Mouse (Mus musculus) hindbrain, embryonic 16.5 days (tissue): ENCODE data around the gene Adam33. TPM values are rescaled to one million over a fixed set of nuclear protein-coding genes. Genes with fewer than 3 reads are reported as not detected.
"Not testable (repeated sequence)": the region's sequence is repeated elsewhere in the genome, so short reads cannot be mapped to it uniquely, and the experiment has no call there.

Experiments used
- ATAC-seq: fragments of 200-750 bp; cut with Nextera tagmentation; 2 replicates; pipeline ENCODE4 v1.8.0; 2017; ENCODE audit warnings: moderate TSS enrichment, moderate library complexity
- H3K27ac ChIP-seq: fragments of 300-500 bp; sonication (generic); 2 replicates; pipeline ENCODE4 v1.5.1; 2014; ENCODE audit warnings: low read depth, mild to moderate bottlenecking, control low read depth, low read length, moderate library complexity
- H3K27me3 ChIP-seq: fragments of 300-500 bp; sonication (generic); replicated peaks from 2 replicates; pipeline ENCODE4 v1.6.1; 2014; ENCODE audit warnings: low read length; ENCODE audit not compliant: control insufficient read depth, insufficient read depth
- H3K36me3 ChIP-seq: fragments of 300-500 bp; sonication (generic); 2 replicates; pipeline ENCODE4 v1.6.1; 2014; ENCODE audit warnings: mild to moderate bottlenecking, low read length, moderate library complexity, mixed read lengths; ENCODE audit not compliant: control insufficient read depth, insufficient read depth
- H3K4me1 ChIP-seq: fragments of 300-500 bp; sonication (generic); 2 replicates; pipeline ENCODE4 v1.6.1; 2014; ENCODE audit warnings: low read depth, low read length; ENCODE audit not compliant: control insufficient read depth, insufficient read depth
- H3K4me2 ChIP-seq: fragments of 300-500 bp; sonication (generic); 2 replicates; pipeline ENCODE4 v1.6.1; 2014; ENCODE audit warnings: mild to moderate bottlenecking, low read length, control low read depth, moderate library complexity
- H3K4me3 ChIP-seq: fragments of 300-500 bp; sonication (generic); 2 replicates; pipeline ENCODE4 v1.5.1; 2014; ENCODE audit warnings: mild to moderate bottlenecking, low read length, control low read depth, moderate library complexity
- H3K9ac ChIP-seq: fragments of 300-500 bp; sonication (generic); 2 replicates; pipeline ENCODE4 v1.6.1; 2014; ENCODE audit warnings: low read depth, mild to moderate bottlenecking, control low read depth, low read length, moderate library complexity
- H3K9me3 ChIP-seq: fragments of 300-500 bp; sonication (generic); 2 replicates; pipeline ENCODE4 v1.6.1; 2014; ENCODE audit warnings: mild to moderate bottlenecking, low read length, moderate library complexity; ENCODE audit not compliant: control insufficient read depth
- WGBS: fragments of 180-500 bp; shearing (Covaris S2); extraction: QIAGEN DNeasy Blood & Tissue Kit; methylation state at CpG from one replicate; pipeline ENCODE4 v1.1.7; 2014; 5-methylcytosine and 5-hydroxymethylcytosine counted together
- polyA plus RNA-seq: library from polyadenylated mRNA; unstranded; fragments of >200 nt; fragmentation: Nextera tagmentation; extraction: Ambion mirVana; gene quantifications from 2 replicates; pipeline ENCODE4 v1.2.1, GENCODE M21; 2015

Adam33 gene
- polyA plus RNA-seq = 1.6 and 2.3 TPM in 2 replicates

GRCm38 (mm10) chr2:131063404-131063864 is at the start of gene Adam33:
TSS of gene Adam33 (minus strand) at chr2:131063814.
- ATAC-seq = no peak
- 2% methylated on average over 21 of the region's 27 CpGs for WGBS
- H3K4me3 ChIP-seq = peak within 1 kb of the TSS; percentile 31

GRCm38 (mm10) chr2:131105989-131106388 is 42.4 kb upstream of the Adam33 start:
- no peaks in the 10 kb centered on the region for H3K36me3 ChIP-seq

More at GRCm38 (mm10) chr2:131063404-131063864, at the start of gene Adam33:
- Histone ChIP-seq H3K27me3 (peaks cover 7% of the 10 kb centered on the region), H3K27ac (no peak within 1 kb of the TSS), H3K4me1 (peaks cover 3% of the 10 kb centered on the region; the same call in 1 of the 2 replicates), H3K4me2 (peak within 1 kb of the TSS; percentile 51), H3K9ac (peak within 1 kb of the TSS; percentile 15), H3K36me3 (no peaks in the 10 kb centered on the region), H3K9me3 (no peaks in the 10 kb centered on the region)

GRCm38 (mm10) chr2:131105061-131105460 is 41.4 kb upstream of the Adam33 start:
- H3K4me3 ChIP-seq, H3K9ac ChIP-seq, H3K9me3 ChIP-seq, H3K27me3 ChIP-seq, H3K4me2 ChIP-seq, H3K36me3 ChIP-seq, ATAC-seq, H3K27ac ChIP-seq, H3K4me1 ChIP-seq: not testable (repeated sequence)
- WGBS = 72% methylated on average over 4 of the region's 4 CpGs

More at GRCm38 (mm10) chr2:131105989-131106388, 42.4 kb upstream of the Adam33 start:
- Histone ChIP-seq H3K9me3 (no peaks in the 10 kb centered on the region), H3K27ac (no peak overlapping the region), H3K4me3 (no peak overlapping the region), H3K4me1 (no peaks in the 10 kb centered on the region), H3K27me3 (no peaks in the 10 kb centered on the region), H3K4me2 (no peak overlapping the region), H3K9ac (no peak overlapping the region)
- WGBS = 93% methylated on average over 5 of the region's 5 CpGs
- ATAC-seq = no peak

- no peak overlapping the region for H3K4me3 ChIP-seq
- H3K9ac ChIP-seq = no peak overlapping the region
- H3K36me3 ChIP-seq = no peaks in the 10 kb centered on the region
- H3K27ac ChIP-seq = no peak overlapping the region
- 84% methylated on average over 4 of the region's 4 CpGs for WGBS
- no peak overlapping the region for H3K4me2 ChIP-seq
- no peaks in the 10 kb centered on the region for H3K27me3 ChIP-seq
- no peaks in the 10 kb centered on the region for H3K4me1 ChIP-seq
- H3K9me3 ChIP-seq = no peaks in the 10 kb centered on the region
- no peak for ATAC-seq
Measured at GRCm38 (mm10) chr2:131104021-131104420, 40.4 kb upstream of the Adam33 start.

- no peaks in the 10 kb centered on the region for H3K9me3 ChIP-seq
- no peak overlapping the region for H3K27ac ChIP-seq
- no peaks in the 10 kb centered on the region for H3K36me3 ChIP-seq
- no peak overlapping the region for H3K4me3 ChIP-seq
- no peaks in the 10 kb centered on the region for H3K27me3 ChIP-seq
- no peak for ATAC-seq
- no peaks in the 10 kb centered on the region for H3K4me1 ChIP-seq
- H3K9ac ChIP-seq = no peak overlapping the region
- no peak overlapping the region for H3K4me2 ChIP-seq
- WGBS = 57% methylated on average over 3 of the region's 3 CpGs
Measured at GRCm38 (mm10) chr2:131101530-131101929, 37.9 kb upstream of the Adam33 start.

- Histone ChIP-seq H3K9ac (no peak overlapping the region), H3K4me3 (no peak overlapping the region), H3K9me3 (no peaks in the 10 kb centered on the region), H3K27ac (no peak overlapping the region), H3K36me3 (no peaks in the 10 kb centered on the region), H3K27me3 (no peaks in the 10 kb centered on the region), H3K4me1 (no peaks in the 10 kb centered on the region), H3K4me2 (no peak overlapping the region)
- no peak for ATAC-seq
- 77% methylated on average over 4 of the region's 4 CpGs for WGBS
Measured at GRCm38 (mm10) chr2:131097087-131097486, 33.5 kb upstream of the Adam33 start.

GRCm38 (mm10) chr2:131096101-131096795 is 32.6 kb upstream of the Adam33 start:
- 15% methylated on average over 9 of the region's 9 CpGs for WGBS
- Histone ChIP-seq H3K27me3 (no peaks in the 10 kb centered on the region), H3K9ac (no peak overlapping the region), H3K36me3 (no peaks in the 10 kb centered on the region), H3K9me3 (no peaks in the 10 kb centered on the region), H3K4me3 (no peak overlapping the region), H3K27ac (no peak overlapping the region), H3K4me1 (no peaks in the 10 kb centered on the region), H3K4me2 (no peak overlapping the region)
- ATAC-seq = peak; percentile 42

- H3K9ac ChIP-seq = no peak overlapping the region
- H3K27me3 ChIP-seq = no peaks in the 10 kb centered on the region
- H3K4me3 ChIP-seq = no peak overlapping the region
- no peak overlapping the region for H3K4me2 ChIP-seq
- 0% methylated on average over 1 of the region's 1 CpGs for WGBS
- no peaks in the 10 kb centered on the region for H3K9me3 ChIP-seq
- H3K4me1 ChIP-seq = no peaks in the 10 kb centered on the region
- no peak overlapping the region for H3K27ac ChIP-seq
- ATAC-seq = peak; percentile 73
- H3K36me3 ChIP-seq = no peaks in the 10 kb centered on the region
Measured at GRCm38 (mm10) chr2:131094823-131095222, 31.2 kb upstream of the Adam33 start.

- Histone ChIP-seq H3K27me3 (no peaks in the 10 kb centered on the region), H3K36me3 (no peaks in the 10 kb centered on the region), H3K4me2 (no peak overlapping the region), H3K4me3 (no peak overlapping the region), H3K9ac (no peak overlapping the region), H3K4me1 (no peaks in the 10 kb centered on the region), H3K9me3 (no peaks in the 10 kb centered on the region), H3K27ac (no peak overlapping the region)
- 89% methylated on average over 5 of the region's 5 CpGs for WGBS
- ATAC-seq = no peak
Measured at GRCm38 (mm10) chr2:131093577-131093976, 30.0 kb upstream of the Adam33 start.
